ENCODE assay signal across 8 mouse cellular contexts in genomic region chr15:77882797-77883696, GRCm38 (mm10). TPM values are rescaled to one million over a fixed set of nuclear protein-coding genes. Genes with fewer than 3 reads are reported as not detected.
DNase-seq lines count a peak whose midpoint lies in the region; ATAC-seq and TF ChIP-seq lines count a peak whose summit lies in the region.

No protein-coding gene starts in this region.

- no peaks in the 10 kb centered on the region for H3K9me3 ChIP-seq in embryonic facial prominence, embryonic 10.5 days
- no peaks in the 10 kb centered on the region for H3K9me3 ChIP-seq in kidney, embryonic 16.5 days (ENCODE audit: low read length)

- no peak for TF ChIP-seq POLR2A in kidney, adult 2 months (IDR thresholded peaks at IDR 0.05; ENCODE audit: low read depth, low read length)

- 38% methylated on average over 17 of the region's 17 CpGs for WGBS in kidney, adult 2 months
- WGBS in embryonic facial prominence, embryonic 10.5 days: 6% methylated on average over 17 of the region's 17 CpGs
- WGBS in kidney, embryonic 16.5 days: 8% methylated on average over 14 of the region's 17 CpGs

- H3K36me3 ChIP-seq in kidney, adult 2 months (ENCODE audit: control insufficient read depth, insufficient read depth, low read length): no peaks in the 10 kb centered on the region
- H3K36me3 ChIP-seq in embryonic facial prominence, embryonic 10.5 days (replicated peaks): no peaks in the 10 kb centered on the region
- no peaks in the 10 kb centered on the region for H3K36me3 ChIP-seq in kidney, embryonic 16.5 days (ENCODE audit: insufficient read depth, low read length)

- peak overlapping the region; percentile 59 for H3K9ac ChIP-seq in kidney, embryonic 16.5 days (replicated peaks; ENCODE audit: low read length)

- peak; percentile 65 for DNase-seq in kidney, adult 2 months
- DNase-seq in kidney, adult 8-10 months: no peak
- DNase-seq in embryonic facial prominence, embryonic 10.5 days (ENCODE audit: low spot score): peak; percentile 84
- DNase-seq in lung, postnatal 14 days: peak; percentile 67
- DNase-seq in thymus, postnatal 0 days (ENCODE audit: low spot score): no peak
- DNase-seq in adrenal gland, adult 2 months: no peak
- no peak for DNase-seq in frontal cortex, adult 2 months (ENCODE audit: extremely low spot score in 1 of 2, low spot score in 1 of 2)

- H3K27me3 ChIP-seq in kidney, adult 2 months (replicated peaks; ENCODE audit: control insufficient read depth, insufficient read depth, low read length): no peaks in the 10 kb centered on the region
- no peaks in the 10 kb centered on the region for H3K27me3 ChIP-seq in embryonic facial prominence, embryonic 10.5 days (replicated peaks; ENCODE audit: low read depth, poor library complexity, severe bottlenecking)
- H3K27me3 ChIP-seq in kidney, embryonic 16.5 days (ENCODE audit: insufficient read depth, low read length): no peaks in the 10 kb centered on the region

- H3K4me3 ChIP-seq in kidney, adult 2 months (ENCODE audit: insufficient read depth, low read depth, low read length): no peak overlapping the region
- H3K4me3 ChIP-seq in embryonic facial prominence, embryonic 10.5 days: peak overlapping the region; percentile 41
- H3K4me3 ChIP-seq in kidney, embryonic 16.5 days (ENCODE audit: low read length): 0 out of 2 replicates have a peak overlapping the region, but pooled peaks have one; percentile 3

- H3K4me2 ChIP-seq in kidney, embryonic 16.5 days (replicated peaks; ENCODE audit: low read depth, low read length): peak overlapping the region; percentile 40

- peak overlapping the region; percentile 84 for H3K27ac ChIP-seq in kidney, adult 2 months (ENCODE audit: insufficient read depth, low read depth, low read length)
- H3K27ac ChIP-seq in embryonic facial prominence, embryonic 10.5 days (replicated peaks): peak overlapping the region; percentile 91
- H3K27ac ChIP-seq in kidney, embryonic 16.5 days (ENCODE audit: low read length): peak overlapping the region; percentile 98

- TF ChIP-seq CTCF in kidney, adult 2 months (conservative IDR thresholded peaks at IDR 0.05; ENCODE audit: insufficient read depth, insufficient read length, low read depth, low read length): no peak

- H3K4me1 ChIP-seq in kidney, adult 2 months (ENCODE audit: control insufficient read depth, insufficient read depth, low read length): peaks cover 4% of the 10 kb centered on the region; the same call in 1 of the 2 replicates
- peaks cover 44% of the 10 kb centered on the region for H3K4me1 ChIP-seq in embryonic facial prominence, embryonic 10.5 days
- H3K4me1 ChIP-seq in kidney, embryonic 16.5 days (ENCODE audit: insufficient read depth, low read length): peaks cover 37% of the 10 kb centered on the region

- peak; percentile 92 for ATAC-seq in kidney, embryonic 16.5 days (ENCODE audit: low FRiP score, low TSS enrichment)

RNA-seq across cellular contexts. Expression of gene Myh9, which starts 41.1 kb away (rescaled TPM):
- polyA plus RNA-seq in kidney, adult 2 months (2012; rRNA removed): 57.7 and 64.1 TPM in 2 replicates
- 45.7 and 46.9 TPM in 2 replicates for polyA plus RNA-seq in embryonic facial prominence, embryonic 10.5 days (2016; fragmentation: Nextera tagmentation; extraction: Ambion mirVana)
- polyA plus RNA-seq in kidney, embryonic 16.5 days (2015; fragmentation: Nextera tagmentation; extraction: Ambion mirVana): 55.4 and 64.5 TPM in 2 replicates
- 62.3 and 71.0 TPM in 2 replicates for polyA plus RNA-seq in thymus, postnatal 0 days (2015; fragmentation: Nextera tagmentation; extraction: Ambion mirVana)
- total RNA-seq in adrenal gland, adult 2 months (2021): 100 to 1,000 TPM; 280 to 306 TPM
- polyA plus RNA-seq in adrenal gland, adult 2 months (2012; rRNA removed): 45.4 and 51.9 TPM in 2 replicates
- 34.4 and 38.7 TPM in 2 replicates for polyA plus RNA-seq in frontal cortex, adult 2 months (2012; rRNA removed)

RNA-seq across cellular contexts. Expression of gene Txn2, which starts 45.8 kb away (rescaled TPM):
- polyA plus RNA-seq in kidney, adult 2 months (2012; rRNA removed): 396 and 408 TPM in 2 replicates
- polyA plus RNA-seq in embryonic facial prominence, embryonic 10.5 days (2016; fragmentation: Nextera tagmentation; extraction: Ambion mirVana): 287 and 289 TPM in 2 replicates
- polyA plus RNA-seq in kidney, embryonic 16.5 days (2015; fragmentation: Nextera tagmentation; extraction: Ambion mirVana): 275 and 307 TPM in 2 replicates
- polyA plus RNA-seq in thymus, postnatal 0 days (2015; fragmentation: Nextera tagmentation; extraction: Ambion mirVana): 213 and 231 TPM in 2 replicates
- total RNA-seq in adrenal gland, adult 2 months (2021): 100 to 1,000 TPM; 538 to 652 TPM
- 1,033 and 1,131 TPM in 2 replicates for polyA plus RNA-seq in adrenal gland, adult 2 months (2012; rRNA removed)
- 198 and 213 TPM in 2 replicates for polyA plus RNA-seq in frontal cortex, adult 2 months (2012; rRNA removed)

Comparison
In these comparisons a context has a peak if more than half of its experiments do, and no peak if none do; other contexts are left out.
1. DNase-seq: peak in kidney, adult 2 months (single experiment), embryonic facial prominence, embryonic 10.5 days (single experiment) and lung, postnatal 14 days (single experiment); none in kidney, adult 8-10 months (0 of 2), thymus, postnatal 0 days (single experiment), adrenal gland, adult 2 months (single experiment) and frontal cortex, adult 2 months (0 of 2).
2. Peak in every context shown above with its lines, with median percentiles within 50 percentile points of each other: H3K27ac ChIP-seq.